Mouse (Mus musculus) thymus, postnatal 25 days (tissue): Measurements from ENCODE around the gene Tpx2.
A peak's percentile ranks its signal among the peaks of the same experiment; 100 is the strongest.

Source experiments
- DNase-seq: peaks from one replicate; pipeline ENCODE4 v3.0.0; 2022

The Tpx2 gene

DNA sequence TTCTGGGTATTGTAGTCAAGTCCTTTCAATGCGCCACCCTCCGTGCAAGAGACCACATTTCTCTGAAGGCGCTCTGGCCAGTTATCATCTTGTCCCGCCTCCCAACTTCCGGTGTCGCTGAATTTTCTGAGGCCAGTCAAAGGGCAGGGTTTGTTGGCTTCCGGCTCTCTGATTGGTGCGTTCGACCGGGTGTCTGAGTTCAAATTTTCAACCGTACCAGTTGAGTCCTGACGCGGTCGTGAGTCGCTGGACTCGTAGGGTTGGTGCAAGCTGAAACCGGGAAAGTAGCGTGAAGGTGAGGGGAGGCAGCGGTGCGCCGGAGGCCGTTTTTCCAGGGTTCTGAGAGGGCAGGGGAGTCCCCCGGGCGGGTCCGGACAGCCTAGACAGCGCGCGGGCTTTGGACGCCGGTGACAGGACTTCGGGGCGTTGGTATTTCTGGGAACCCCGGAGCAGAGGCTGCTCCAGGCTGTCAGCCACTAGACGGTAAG, at the start of gene Tpx2:
Tpx2 (plus strand) TSS at position 150 of the 488 bp plus-strand sequence.
- DNase-seq: peak; percentile 97

DNA sequence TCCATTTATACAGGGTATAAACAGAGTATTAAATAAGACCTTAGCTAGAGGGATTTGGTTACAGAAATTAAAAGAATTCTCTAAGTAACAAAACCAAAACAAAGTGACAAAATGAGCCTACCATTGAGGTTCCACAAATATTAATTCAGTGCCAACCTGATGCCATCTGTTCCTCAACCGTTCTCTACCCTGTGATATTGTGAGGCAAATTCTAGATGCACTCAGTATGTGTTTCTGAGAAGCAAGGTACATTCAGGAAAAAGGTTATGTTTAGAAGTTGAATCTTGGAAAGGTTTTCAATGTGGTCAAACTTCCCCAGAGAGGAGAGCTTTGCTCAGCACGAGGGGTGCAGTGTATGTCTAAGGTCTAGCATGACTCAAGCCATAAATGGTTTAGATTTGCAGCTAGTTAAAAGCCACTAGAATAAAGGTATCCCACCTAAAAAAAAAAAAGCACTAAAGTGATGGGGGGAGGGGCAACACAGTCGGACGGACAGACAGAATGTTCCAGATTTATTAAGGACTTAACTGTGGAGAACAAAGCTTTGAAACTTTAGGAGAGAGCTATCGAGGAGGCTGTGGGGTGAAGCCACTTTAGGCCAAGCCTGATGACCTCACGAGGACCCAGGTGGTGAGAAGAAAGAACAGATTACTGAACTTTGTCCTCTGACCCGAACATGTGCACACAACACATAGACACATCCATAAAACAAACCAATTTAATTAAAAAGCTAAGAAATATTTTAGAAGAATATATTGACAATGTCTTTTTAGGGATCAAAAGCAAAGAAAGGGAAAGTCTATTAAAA, 47.6 kb upstream of the Tpx2 start:
- DNase-seq: no peak

DNA sequence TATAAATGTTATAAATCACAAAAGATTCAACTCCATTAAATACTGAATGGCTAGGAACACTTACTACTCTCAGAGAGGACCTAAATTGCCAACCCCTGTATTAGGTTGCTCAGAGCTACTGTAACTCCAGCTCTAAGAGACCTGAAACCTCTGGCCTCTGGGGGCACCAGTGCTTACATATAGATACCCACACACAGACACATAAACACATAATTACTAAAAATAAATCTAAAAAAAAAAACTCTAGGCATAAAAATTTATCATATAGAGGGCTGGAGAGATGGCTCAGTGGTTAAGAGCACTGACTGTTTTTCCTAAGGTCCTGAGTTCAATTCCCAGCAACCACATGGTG, 47.0 kb upstream of the Tpx2 start:
- DNase-seq: no peak

DNA sequence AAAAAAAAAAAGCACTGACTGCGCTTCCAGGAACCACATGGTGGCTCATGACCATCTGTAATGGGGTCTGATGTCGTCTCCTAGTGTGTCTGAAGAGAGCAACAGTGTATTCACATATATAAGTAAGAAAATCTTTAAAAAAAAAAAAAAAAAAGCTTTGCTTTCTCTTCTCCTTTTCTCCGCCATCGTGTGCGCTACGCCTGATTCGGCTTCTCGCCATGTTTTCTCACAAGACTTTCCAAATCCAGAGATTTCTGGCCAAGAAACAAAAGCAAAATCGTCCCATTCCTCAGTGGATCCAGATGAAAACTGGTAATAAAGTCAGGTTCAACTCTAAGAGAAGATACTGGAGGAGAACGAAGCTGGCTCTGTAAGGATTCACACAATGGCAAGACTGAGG, 45.5 kb upstream of the Tpx2 start:
- no peak for DNase-seq

DNA sequence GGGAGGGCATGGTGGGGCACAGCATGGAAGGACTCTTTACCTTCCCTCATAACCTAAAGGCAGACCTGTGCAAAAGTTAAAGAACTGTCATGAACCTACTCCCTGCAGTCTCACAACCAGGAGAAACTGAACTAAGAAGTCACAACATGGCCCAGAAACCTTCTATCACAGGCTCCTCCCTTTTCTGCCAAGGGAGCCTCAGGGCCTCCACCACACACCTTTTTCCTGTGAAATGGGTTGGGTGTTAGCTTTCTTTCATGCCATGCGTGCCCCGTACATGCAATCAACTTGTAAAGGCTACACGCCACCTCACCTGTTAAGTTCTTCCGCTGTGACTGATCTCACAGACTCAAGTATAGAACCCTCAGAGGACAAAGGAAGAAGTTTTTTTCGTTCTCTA, 44.7 kb upstream of the Tpx2 start:
- no peak for DNase-seq

DNA sequence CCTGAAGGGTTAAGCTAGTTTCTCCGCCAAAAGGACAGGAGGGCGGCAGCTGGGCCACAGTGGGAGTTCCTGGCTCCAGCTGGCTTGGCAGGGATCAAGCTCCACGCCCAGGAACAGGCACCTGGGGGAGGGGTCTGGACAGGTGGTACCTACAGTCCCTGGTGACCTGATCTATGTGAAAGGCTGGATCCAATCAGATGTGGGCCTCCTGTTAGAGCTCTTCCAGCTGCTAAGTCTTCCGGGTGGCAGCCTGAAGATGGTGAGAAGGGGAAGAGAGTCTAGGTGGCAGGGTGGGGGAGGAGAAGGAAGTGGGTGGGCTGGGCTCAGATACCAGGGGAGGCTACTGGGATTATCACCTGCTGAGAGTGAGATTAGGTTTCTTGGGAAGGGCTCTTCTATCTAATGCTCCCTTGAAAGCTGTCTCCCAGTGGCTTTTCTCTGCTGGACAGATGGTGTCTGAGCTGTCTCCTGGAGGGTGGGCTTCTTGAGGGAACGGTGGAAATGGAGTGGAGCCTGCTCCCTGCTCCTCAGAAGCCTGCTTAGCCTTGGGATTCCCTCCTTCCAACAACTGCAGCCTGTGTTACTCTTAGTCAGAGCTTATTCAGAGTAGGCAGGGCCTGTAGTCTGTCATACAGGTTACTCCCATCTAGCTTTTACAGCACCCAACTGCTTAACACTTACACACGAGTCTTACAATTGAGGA, 43.2 kb upstream of the Tpx2 start:
- peak; percentile 63 for DNase-seq

DNA sequence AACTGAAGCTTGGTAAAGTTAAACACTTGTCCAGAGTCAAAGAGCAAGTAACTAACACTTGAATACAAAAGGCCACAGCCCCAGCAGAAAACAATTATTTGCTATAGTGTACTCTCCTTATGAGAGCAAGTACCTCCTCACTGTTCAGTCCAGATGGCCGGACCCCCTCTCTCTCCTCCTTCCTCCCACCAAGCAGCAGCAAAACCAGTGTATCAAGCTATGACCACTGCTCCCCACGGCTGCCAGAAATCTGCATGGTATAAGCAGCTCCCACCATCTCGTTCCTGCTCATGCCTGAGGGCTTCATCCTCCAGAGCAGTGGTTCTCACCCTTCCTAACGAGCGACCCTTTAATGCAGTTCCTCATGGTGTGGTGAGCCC, 42.7 kb upstream of the Tpx2 start:
- DNase-seq: no peak

DNA sequence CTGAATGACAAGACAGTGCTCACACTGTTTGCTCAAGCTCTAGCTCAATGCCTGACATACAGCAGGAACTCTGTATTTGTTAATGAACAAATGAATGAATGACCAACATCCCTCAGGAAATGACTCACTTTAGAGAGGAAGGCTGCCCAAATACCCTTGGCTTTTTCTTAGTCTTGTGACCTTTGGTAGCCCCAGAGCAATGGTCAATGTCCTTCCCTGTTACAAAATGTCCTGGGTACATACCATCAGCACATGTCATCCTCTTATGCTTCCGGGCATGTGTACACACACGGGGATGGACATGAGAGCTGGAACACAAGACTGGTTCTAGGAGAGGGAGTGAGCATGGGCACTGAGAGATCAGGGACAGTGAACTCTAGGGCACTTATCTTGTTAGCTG, 41.7 kb upstream of the Tpx2 start:
- no peak for DNase-seq

DNA sequence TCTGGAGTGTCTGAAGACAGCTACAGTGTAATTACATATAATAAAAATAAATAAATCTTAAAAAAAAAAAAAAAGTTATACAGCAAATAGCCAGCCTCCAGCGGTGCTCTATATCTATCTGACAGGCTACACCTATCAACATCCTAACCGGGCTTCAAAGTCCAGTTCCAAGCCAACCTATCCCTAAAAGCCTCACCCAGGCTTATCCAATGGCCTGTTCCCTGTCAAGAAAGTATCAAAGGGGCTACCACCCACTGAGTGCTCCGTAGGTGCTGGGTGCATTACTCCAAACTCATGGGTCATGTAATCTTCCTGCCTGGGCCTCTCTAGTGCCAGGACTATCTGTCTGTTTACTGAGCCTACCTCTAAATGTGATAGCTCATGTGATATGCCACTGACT, 39.6 kb upstream of the Tpx2 start:
- DNase-seq: no peak

DNA sequence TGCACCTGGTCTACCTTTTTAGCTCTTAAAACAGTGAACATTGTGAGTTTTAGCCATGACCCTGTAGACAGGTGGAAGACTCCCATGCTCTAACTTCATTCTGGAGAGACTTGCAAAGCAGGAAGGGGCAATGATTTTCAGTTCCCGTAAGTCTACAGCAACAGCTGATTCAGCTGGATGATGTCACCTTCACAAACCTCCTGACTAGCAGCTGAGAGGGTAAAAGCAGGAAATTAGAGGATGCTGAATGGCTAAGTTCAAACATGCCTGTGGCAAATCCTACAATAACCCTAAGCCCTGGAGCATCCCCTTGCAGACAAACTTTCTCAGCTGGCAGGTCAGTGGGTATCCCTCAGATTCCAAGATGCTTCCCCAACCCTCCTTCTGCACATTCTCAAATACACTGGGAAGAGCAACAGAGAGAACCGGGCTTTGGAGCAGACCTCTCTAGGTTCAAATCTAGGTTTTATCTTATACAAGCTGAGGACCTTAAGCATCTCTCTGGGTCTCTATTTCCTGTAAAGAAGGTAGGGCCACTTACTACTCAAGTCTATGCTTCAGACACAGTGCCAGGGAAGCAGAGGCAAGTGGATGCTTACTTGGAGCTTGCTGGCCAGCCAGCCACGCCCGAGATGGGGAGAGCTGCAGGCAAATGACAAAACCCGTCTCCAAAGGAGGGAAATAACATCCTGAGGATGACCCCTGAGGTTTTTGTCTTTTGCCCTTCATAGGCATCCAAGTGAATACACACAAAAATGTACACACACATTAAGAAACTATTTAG, 37.4 kb upstream of the Tpx2 start:
- no peak for DNase-seq

DNA sequence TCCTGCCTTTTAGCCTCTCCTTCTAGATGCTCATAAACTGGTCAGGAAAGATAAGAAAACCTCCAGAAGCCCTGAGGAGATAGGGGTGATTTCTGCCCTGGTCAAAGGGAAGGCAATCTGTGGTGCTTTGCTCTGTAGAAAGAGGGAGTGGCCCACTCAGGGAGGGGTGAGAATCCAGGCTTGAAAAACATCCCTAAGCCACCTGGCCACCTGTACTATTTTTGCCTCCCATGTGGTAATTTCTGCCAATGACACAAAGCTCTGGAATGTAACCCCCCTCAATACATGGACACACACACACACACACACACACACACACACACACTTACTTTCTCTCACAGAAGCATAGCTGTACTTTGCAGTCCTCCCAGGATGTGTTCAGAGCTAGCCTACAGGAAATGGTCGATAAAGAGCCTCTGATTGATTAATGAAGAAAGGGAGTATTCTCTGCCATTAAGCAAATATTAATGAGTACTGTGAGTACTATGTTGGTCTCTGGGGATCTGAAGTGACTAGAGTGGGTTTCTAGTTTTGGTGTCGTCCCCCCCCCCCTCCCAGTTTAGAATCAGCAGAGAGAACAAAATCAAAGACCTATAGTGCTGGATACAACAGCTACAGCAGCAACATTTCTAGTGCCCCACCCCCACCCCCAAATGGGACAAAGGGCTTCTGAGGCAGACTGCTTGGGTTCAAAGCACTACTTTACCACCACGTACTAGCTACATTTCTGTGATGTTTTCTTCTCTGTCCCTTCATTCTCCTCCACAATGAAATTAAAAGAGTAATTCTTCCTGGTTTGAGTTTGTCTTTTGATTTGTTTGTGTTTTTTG, 36.2 kb upstream of the Tpx2 start:
- no peak for DNase-seq

DNA sequence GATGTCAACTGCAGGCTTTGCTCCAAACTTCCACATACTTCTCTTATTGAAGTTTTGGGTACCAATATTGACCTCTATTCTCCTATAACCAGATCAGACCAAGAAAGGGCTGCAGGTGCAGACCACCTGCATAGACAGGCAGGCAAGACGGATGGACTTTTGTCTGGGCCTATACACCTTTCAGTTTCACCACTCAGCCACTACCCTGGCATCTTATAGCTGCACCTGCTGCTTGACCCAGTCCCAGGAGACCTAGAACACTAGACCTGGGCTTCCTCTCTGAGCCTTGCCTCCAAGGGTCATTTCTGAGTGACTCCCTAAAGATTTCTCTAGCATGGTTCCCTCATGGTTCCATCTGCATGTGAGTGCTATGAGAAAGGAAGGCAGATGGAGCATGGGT, 34.5 kb upstream of the Tpx2 start:
- DNase-seq: peak; percentile 21

DNA sequence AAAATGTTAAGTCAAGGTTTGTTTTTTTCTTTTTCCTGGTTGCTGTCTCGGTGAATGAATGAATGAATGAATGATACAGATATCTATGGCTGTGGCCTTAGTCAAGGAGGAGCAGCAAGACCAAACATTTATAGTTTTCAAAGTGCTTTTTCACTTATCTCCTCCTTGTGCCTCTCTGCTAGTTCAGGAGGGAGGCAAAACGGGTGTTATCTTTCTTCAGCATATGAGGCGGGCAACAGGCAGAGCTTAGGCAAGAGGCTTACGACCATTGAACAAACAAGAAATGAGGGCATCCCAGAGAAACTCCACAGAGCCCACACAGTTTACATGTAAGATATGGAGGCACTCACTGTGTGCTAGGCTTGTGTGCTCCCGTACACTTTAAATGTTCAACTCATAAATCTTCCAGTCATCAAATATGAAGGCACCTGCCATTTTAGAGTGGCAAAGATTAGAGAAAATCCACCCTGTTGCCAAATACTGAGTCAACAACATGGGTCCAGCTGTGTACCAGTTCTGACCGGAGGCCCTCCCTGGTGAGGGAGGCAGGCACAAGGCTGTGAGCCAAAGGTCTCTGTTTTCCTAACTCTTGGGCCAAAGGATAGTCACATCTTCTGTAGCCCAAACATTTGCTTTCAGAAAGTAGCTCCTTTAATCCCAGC, 33.4 kb upstream of the Tpx2 start:
- DNase-seq: peak; percentile 8

DNA sequence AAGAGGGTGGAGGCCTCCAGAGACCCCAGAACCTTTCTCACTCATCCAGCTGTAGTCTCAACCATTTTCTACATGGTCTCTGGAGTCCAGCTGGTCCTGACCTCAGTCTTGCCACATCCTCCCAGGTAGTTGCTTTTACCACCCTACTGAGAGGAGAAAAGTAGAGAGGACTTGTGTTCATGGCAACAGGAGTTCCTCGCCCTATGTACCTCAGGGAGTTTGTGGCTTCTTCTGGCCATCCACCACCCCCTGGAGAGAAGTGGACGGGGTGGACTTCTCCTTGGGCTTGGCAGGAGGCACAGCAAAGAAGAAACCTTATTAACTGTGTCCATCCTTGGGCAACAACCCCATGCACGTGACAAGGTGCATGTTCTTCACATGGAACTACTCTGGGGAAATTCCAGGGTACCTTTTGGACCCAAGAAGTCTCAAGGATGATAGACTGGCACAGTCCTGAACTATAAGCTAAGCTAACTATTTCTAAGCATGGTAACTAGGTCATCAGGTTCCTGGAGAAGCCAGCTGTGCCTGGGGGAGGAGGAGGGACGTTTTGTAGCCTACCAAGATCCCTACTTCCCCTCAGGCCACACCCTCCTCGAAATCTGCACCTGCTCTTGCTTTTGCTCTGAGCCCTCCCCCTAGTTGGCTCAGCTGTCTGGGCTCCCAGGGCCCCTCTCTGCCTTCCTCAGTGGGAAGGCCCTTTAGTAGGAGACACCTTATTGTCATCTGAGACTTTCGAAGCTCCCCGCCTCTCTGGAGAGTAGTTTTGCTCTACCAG, 31.7 kb upstream of the Tpx2 start:
- peak; percentile 90 for DNase-seq

DNA sequence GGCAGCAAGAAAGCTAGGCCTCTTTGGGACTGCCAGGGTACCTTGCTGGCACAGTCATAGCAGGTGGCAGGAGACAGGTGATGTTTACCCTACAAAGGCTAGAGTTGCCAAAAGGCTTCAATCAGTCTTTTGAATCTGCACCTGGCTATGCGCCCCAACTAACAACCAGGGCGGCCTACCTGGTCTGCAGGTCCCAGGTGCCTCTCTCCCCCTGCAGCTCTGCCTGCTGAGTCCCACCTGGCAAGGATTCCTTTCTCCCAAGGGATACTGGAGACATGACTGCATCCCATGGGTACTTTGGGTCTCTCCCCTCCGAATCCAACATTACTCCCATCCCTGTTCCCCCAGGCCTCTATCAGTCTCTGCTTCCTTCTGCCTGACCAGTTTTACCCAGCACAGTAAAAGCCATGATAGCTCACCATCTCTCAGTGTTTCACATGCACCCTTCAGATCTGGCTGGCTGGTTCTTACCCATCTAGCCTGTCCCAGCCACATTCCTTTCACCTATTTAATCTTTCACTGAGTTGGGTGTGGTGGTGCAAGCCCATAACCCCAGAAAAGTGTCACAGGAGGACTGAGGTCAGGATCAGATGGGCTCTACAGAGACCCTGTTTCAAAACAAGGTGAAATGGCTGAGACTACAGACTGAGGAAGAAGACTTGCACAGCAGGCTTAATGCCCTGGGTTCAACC, 31.0 kb upstream of the Tpx2 start:
- DNase-seq: no peak

DNA sequence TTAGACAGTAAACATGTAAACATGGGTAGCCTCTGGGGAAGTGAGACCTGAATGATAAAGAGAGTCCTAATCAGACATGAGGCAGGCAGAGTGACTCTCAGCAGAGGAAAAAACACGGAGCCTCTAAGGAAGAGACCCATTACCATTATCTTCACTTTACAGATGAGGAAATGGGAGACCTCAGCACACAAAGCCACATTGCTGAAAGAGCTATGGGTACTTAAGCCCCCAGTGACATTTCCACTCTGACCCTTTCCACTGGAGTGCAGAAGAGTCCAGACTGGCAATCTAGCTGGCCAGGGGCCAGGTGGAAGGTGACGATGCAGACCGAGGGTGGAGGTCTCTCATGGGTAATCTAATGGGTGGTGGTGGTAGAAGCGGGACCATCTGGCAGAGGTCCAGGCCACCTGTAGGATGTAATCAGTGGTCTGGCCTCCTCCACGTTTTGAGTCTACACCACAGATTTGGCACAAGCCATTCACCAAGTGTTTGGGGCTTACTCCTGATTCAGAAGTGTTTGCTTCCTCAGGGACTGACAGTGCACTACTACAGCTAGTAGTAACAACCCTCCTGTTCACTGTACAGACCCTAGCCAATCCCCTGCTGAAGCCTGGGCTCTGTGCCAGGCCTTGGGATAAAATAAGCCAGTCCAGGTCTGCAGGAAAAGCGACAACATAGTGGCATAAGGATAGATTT, 30.0 kb upstream of the Tpx2 start:
- DNase-seq: peak; percentile 37

DNA sequence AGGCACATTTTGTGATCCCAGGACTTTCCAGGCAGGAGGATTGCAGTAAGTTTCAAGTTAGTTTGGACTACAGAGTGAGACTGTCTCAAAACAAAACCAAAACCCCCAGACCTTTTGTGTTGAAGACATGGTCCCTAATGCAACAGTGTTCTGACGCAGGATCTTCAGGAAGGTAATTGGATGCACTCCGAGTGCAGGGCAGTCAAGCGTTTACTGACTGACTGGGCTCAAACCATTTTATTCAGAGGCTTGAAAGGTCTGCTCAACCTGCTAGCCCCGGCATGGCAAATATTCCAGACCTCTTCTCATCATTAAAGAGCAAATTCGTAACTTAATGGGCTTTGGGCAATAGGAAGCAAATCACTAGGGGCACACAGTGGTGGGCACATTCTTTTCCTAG, 29.1 kb upstream of the Tpx2 start:
- DNase-seq: peak; percentile 9

DNA sequence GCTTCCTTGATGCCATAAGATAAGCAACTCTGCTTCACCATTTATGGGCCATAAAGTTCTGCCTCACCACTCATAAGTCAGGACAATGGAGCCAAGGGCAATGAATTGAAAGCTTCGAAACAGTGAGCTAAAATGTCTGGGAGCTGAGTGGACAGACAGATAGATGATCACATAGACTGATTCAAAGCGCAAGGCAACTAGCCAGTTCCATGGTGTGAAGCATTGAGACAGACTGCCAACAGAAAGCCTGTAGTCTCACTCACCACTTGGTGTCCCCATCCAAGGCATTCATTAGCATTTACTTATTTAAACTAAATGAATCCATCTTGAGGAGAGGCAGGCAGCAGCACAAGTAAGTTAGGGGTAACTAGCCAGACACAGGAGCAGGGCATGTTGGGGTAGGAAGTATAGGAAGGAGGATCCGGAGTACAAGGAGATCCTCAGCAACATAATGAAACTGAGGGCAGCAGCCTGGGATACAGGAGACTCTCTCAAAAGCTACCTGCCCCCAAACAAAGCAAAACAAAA, 28.6 kb upstream of the Tpx2 start:
- peak; percentile 3 for DNase-seq

DNA sequence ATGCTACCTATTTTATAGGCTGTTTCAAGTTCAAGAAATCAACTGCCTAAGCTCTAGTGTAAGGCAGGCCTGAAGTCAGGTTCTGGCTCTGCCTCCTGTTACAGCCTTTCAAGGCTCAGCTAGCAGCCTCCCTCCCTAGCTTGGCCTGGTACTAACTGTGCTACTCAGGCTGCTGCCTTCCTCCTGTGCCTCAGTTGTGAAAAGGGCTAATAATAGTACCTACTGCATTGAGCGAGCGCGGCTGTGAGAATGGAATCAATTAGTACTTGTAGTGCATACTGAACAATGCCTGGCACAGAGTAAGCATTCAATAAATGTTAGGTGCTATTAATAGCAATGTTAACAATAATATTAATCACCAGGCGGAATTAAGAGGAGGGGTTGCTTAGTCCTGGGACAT, 27.8 kb upstream of the Tpx2 start:
- peak; percentile 15 for DNase-seq

DNA sequence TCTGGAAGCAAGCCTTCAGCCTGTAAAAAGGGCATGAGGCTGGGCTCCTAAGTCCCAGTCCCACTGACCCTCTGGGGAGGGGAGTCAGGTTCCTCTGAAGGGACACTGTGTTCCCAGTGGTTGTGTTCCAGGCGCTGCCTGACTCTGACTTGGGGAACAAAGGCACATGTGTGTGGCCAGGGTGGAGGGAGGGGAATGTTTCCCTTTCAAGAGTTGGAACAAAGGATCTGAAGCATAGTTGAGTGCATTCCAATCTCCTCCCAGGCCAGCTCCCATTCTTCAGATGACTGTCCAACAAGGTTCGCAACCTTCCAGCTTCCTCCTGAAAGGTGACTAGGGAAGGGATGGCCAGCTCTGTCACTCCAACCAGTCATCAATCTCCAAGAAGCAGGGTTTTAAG, 27.4 kb upstream of the Tpx2 start:
- no peak for DNase-seq
